Mouse (Mus musculus) c-Kit-negative CD71-positive TER-119-positive erythroid progenitor cells, embryonic 14.5 days (primary cell): ENCODE data around the gene Aph1b.
"Not testable (repeated sequence)": the region's sequence is repeated elsewhere in the genome, so short reads cannot be mapped to it uniquely, and the experiment has no call there.

Source experiments
- DNase-seq: peaks from one replicate; pipeline ENCODE4 v3.0.0-alpha.2; 2013; ENCODE audit warnings: low read depth, low spot score

Gene Aph1b

DNA sequence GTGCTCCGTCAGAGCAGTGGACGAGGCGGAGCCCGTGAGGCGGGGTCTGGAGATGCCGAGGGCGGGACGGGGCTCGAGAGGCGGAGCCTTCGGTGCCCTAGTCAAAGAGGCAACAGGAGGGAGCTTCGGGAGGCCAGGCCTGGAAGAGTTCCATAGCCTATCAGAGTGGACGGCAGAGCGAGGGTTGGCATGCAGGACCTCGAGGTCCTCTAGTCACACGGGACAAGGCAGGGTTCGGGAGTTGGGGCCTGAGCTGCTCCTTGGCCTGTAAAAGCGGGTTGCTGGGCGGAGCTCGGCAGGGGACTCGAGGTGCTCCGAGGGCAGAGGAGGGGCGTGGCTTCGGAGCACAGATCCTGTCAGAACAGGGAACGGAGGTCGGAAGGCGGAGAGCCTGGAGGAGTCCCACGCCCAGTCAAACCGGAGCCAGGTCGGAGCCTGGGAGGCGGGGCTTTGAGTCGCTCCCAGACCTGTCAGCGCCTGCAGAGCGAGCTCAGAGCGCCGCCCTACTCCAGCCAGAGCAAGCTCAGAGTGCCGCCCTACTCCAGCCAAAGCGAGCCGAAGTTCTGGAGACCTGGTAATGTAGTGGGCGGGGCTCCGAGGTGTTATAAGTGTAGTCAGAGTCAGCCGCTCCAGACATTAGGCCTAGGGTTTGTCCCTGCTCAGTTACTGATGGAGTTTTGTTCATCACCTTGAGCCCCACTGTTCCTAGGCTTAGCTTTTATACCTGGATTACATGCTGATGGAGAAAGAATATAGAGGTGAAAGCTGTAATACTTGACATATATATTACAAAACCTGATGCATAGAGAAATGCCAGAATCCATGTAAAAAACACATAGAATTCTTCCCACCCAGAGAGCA is at the start of gene Aph1b:
TSS of gene Aph1b (minus strand) at position 27 of the 861 bp plus-strand sequence.
- peak; percentile 95 for DNase-seq

DNA sequence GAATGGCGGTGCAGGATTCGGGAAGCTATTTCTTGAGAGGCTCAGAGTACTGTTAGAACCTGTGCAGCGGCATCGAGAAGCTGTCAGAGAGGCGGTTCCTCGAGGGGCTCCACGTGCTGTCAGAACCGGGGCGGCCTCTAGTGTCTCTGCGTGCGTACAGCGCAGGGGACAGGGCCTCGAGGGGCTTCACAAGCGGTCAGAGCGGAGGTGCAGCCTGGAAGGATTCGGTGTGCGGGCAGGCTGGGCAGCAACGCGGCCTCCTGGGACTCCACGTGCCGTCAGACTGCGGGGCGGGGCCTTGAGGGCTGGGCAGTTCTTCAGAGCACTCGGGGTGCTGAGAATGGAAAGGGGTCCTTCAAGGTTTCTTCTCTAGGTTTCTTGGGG is 39.8 kb upstream of the Aph1b start:
- DNase-seq: peak; percentile 28

- DNase-seq: peak; percentile 99
Measured at GRCm38 (mm10) chr9:66834318-66835096, 39.2 kb upstream of the Aph1b start, which contains the start of gene Aph1c. TSS of gene Aph1c (minus strand) at chr9:66834726.

DNA sequence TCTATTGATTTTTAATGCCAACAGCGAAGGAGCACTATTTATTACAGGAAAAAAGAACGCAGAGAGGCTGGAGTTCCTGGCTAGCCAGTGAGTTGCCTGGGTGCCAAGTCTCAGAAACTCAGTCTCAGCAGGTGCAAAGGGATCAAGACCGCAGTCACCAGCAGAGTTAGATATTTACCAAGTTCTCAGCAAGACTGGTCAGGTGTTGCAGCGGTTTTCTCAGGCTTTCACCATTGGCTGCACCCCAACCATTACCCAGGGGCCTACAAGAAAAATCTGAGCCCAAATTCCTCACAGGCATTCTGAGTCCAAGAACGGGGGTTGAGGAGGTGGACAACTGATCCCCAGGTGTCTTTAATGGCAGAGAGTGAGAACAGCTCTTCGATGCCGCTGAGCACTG is 38.6 kb upstream of the Aph1b start:
- no peak for DNase-seq

DNA sequence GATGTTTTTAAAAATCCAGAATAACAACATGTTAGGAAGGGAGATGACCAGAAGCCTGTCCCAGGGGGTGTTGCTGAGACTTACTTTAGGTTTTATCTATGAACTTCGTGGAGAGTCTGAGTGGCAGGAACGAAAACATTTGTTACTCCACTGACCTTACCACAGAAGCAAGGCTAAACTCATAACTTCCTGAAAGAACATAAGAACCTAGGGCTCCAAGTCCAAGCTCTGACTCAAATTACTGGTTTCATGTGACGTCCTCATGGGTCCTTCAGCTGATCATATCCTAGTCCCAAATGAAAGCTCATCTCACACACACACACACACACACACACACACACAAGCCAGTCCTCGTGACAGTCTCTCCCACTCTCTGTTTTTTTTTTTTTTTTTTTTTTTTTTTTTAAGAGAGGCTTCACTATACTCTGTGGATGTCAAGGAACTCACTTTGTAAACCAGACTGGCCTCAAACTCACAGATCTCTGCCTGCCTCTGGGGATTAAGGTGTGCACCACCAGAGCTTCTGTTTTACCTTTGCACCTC is 37.1 kb upstream of the Aph1b start:
- DNase-seq: no peak

DNA sequence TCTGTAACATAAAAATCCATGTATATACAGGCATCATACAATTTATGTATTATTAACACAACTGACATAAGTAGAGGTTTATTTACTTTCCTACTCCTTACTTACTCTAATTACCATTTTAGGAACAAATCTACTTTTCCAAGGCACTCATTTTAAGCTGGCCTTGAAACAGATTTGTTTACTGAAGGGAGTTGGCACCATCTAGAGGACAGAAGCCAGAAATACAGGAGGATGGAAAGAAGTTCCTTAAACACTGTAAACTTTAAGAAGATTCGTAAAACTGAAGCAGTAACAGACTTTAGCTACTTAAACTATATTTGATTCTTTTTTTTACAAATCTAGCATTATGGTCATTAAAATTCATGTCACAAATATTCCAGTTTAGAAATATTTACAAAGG is 30.7 kb upstream of the Aph1b start:
- DNase-seq: no peak

DNA sequence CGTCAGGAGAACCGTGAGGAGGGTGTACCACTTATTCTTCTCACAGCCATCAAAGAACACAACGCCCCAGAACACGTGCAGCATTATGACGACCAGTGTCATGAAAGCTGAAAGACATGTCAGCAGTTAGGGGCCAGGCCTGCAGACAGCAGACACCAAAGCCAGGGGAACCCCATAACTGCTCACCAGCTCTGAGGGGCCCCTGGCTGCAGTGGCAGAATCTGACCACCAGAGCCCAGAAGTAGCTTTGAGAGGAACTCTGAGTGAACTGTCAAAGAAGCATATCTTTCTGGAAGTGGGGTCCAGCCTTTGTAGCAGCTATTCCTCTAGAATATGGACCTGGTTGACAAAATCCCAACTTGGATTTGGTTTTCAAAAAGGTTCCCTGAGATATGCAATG is 27.0 kb upstream of the Aph1b start:
- DNase-seq: not testable (repeated sequence)

DNA sequence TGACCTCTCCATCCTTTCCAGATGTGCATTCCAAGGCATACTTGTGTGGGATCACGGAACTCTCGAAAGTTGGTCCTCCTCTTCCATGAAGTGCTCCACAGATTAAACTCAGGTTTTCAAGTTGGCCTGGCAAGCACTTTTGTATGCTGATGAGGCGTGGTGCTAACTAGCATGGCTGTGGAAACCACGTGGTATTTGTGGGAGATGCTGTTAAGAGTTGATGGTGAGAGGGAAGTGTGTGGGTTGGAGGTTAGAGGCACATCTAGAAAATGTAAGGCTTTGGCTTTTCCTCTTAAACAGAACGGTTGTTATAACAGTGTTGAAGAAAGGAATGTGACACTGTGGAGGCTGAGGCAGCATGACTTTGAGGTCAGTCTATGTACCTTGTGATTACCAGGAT is 25.7 kb upstream of the Aph1b start:
- DNase-seq: no peak

DNA sequence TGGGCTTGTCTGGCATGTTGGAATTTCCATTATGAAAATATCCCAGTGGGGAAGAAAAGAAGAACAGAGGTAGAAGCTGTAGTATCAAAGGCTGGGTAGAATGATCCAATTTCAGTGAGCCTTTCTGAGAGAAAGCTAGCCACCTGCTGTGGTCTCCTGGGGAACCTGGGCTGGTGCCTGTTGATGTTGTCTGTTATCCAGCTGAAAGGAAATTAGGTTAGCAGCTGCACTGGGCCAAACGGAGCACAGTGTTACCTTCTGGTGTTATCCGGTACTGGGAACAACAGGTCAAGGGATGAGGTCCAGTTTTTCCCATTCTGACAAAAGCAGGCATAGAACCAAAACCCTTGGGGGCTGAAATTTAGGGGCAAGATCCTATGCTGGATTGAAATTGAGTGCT is 18.1 kb upstream of the Aph1b start:
- DNase-seq: no peak

- DNase-seq: not testable (repeated sequence)
Measured at GRCm38 (mm10) chr9:66805951-66806350, 10.7 kb upstream of the Aph1b start.

GRCm38 (mm10) chr9:66801947-66802346 is 6.7 kb upstream of the Aph1b start:
- DNase-seq: no peak

DNA sequence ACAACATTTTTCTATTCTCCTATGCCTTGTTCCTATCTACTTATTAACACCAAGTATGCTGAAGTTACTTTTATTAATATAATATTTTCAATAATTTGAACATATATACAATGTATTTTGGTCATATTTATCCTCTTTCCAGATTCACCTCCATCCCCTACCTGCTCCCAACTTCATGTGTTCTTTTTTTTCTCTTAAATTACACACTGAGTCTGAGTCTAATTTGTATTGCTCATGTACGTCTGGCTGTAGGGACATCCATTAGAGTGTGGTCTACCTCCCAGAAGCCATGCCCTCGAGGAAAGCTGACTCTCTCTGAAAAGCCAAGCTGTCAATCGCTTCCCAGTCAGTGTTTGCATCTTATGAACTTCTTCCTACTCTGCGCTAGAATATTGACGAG is 1.4 kb upstream of the Aph1b start, which contains the start of gene Gm10647:
TSS of gene Gm10647 (plus strand) at position 301 of the 400 bp plus-strand sequence.
- DNase-seq: no peak

DNA sequence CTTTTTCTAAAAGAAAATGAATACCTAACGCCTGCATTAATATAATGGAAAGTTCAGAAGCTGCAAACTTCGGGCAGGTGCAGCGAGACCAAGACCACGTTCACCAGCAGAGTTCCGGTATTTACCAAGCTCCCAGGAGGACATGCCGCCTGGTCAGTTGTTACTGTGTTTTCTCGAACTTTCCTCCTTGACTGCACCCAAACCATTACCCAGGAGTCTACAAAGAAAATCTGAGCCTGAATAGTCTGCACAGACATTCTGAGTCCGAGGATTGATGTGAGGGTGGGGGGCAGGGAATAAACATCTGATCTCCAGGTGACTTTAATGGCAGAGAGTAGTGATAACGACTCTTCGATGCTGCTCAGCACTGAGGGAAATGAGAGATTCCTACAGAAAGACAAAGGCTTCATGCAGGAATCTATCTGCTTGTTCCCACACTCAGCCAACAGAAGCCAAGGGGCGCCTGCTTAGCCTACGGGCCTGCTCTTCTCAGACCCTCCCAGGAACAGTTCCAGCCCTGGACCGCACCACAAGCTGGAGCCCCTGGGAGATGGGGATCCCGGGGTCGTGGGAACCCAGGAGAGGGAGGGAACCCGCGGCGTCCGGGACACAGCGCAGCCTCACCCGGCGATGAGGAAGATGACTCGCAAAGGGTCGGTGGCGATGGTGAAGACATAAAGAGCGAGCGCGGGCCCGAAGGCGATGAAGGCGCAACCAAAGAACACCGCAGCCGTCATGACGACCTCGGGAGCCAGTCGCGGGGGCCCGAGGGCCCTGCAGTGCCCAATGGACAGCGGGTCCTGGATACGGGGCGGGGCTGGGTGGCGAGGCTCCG is 444 bp downstream of the Aph1b start:
- DNase-seq: no peak

DNA sequence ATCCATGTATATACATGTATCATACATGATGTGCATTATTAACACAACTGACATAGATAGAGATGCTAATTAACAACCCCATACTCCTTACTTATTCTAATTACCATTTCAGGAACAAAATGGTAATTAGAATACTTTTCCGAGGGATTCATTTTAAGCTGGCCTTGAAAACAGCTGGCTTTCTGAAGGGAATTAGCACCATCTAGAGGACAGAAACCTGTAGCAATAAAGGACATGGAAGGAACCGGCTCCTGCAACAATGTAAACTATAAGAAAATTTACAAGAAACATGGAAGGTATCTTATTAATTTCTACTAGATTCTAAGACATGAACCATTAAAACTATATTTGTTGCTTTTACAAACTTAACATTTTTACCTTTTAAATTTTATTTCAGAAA is 7.5 kb downstream of the Aph1b start:
- DNase-seq: no peak

- not testable (repeated sequence) for DNase-seq
Measured at GRCm38 (mm10) chr9:66784552-66784951, 10.7 kb downstream of the Aph1b start.

DNA sequence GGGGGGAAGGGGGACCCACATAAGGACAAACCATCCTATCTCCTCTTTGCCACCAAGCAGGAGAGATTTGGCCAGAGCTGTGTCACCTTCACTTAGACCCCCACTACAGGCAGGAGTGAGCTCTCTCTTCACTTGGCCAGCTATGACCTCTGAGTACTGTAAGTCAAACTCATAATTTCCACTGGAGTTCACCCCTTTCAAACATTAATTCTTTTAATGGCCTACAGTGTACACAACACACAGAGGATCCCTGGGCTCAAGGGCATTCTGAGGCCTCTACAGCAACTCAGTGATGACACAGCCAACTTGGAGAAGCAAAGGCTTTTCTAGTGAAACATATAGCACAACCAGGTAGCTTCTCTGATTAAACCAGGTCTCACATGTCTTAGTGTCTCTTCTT is 24.6 kb downstream of the Aph1b start:
- DNase-seq: no peak

- no peak for DNase-seq
Measured at GRCm38 (mm10) chr9:66769275-66769674, 26.0 kb downstream of the Aph1b start.

- DNase-seq: no peak
Measured at GRCm38 (mm10) chr9:66768721-66769120, 26.6 kb downstream of the Aph1b start.

- no peak for DNase-seq
Measured at GRCm38 (mm10) chr9:66760991-66761390, 34.3 kb downstream of the Aph1b start.

- no peak for DNase-seq
Measured at GRCm38 (mm10) chr9:66752849-66753248, 42.4 kb downstream of the Aph1b start.

- no peak for DNase-seq
Measured at GRCm38 (mm10) chr9:66748390-66748789, 46.9 kb downstream of the Aph1b start.
